Mouse (Mus musculus) natural killer cell, adult 2 months (primary cell): Measurements from ENCODE around the gene Pkd1l3.
A peak's percentile ranks its signal among the peaks of the same experiment; 100 is the strongest.

Experiments used
- DNase-seq, 2 experiments: peaks; one replicate each; pipeline ENCODE4 v3.0.0; 2022; ENCODE audit warnings: low spot score in 2 of 2

Pkd1l3 gene

GRCm38 (mm10) chr8:109698477-109698876 lies 84.2 kb downstream of the Pkd1l3 start:
- no peak for DNase-seq

DNA sequence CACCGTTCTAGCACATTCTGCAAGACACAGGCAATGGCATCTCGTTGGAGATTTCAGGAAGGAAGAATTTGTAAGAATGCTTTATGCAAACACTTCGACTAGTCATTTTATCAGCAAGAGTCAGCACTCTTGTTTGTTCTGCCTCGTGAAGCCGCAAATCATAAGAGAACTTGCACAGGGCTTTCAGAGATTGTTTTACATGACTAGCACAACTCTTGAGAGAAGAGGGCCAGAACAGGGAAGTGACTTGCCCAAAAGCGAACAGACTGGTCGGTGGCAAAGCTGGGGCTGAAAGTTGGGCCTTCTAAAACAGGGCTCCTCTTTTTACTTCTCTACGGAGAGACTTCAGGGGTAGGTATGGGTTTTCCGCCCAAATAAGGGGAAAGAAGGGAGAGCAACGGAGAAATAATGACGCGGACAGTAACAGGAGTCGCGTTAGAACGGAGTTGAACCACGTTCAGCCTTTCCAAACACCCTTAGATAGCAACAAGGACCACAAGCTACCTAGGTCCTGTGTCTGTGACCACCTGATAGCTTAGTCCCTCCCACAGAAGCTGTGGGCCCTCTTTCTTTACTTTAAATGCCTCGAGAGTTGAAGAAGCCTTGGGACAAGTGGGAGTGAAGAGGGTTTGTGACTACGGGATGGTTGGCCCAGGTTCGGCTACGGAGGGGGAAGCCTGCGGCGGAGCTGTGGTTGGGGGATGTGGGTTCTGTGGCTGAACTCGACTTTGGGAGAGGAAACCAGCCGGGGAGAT lies 90.4 kb downstream of the Pkd1l3 start:
- peak; percentile 7 to 14 for DNase-seq

- DNase-seq: peak; percentile 67 to 86
Observed at GRCm38 (mm10) chr8:109705320-109706075, 91.2 kb downstream of the Pkd1l3 start, which contains the start of gene Zfp821. Gene Zfp821, plus strand, starts transcription at chr8:109705546.

GRCm38 (mm10) chr8:109706076-109706873 lies 92.0 kb downstream of the Pkd1l3 start:
- DNase-seq: no peak

DNA sequence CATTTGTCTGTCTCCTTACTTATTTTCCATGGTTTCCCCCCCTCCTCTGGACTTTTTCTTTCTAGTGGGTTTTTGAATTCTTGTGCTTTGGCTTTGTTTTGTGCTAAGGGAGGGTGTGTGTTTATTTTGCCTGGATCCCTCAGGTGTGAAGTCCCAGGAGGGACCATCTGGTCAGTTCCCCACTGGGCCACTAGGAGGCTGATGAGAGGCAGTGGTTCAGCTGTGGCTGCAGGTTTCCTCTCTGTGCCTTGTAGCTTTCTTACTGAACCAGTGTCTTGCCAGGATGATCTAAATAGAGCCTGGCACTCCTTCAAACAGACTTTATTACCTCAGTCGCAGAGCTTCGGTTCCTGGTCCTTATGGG lies 92.5 kb downstream of the Pkd1l3 start:
- peak; percentile 66 to 86 for DNase-seq

DNA sequence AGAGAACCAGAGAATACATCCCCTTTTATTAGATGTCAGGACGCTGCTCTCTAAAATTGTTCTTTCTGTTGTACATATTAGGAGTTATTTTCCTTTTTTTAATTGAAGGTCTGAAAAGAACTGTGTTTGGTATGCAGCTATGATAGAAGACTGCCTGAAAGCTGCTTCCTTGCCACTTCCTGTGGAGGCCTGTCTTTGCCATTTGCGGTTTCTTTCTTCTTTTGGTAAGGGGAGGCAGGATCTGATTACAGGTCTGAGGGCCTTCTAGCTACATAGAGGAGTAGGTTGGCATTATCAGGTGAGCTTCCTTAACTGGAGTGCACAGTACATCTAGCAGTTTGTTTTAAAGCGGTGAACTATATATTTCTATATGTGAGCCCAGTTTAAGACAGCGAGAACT lies 93.6 kb downstream of the Pkd1l3 start:
- no peak for DNase-seq

- DNase-seq: no peak
Observed at GRCm38 (mm10) chr8:109712521-109712920, 98.2 kb downstream of the Pkd1l3 start.

- no peak for DNase-seq
Observed at GRCm38 (mm10) chr8:109714961-109715360, 100.6 kb downstream of the Pkd1l3 start.
